ENCODE assay signal across 7 mouse cellular contexts in genomic region chr8:72177346-72177925, GRCm38 (mm10). TPM values are rescaled to one million over a fixed set of nuclear protein-coding genes. Genes with fewer than 3 reads are reported as not detected.
DNase-seq lines count a peak whose midpoint lies in the region; ATAC-seq lines count a peak whose summit lies in the region.

No protein-coding gene starts in this region.

- no peaks in the 10 kb centered on the region for H3K9me3 ChIP-seq in hindbrain, embryonic 16.5 days (ENCODE audit: control insufficient read depth, low read length)

- H3K36me3 ChIP-seq in hindbrain, embryonic 16.5 days (ENCODE audit: control insufficient read depth, insufficient read depth, low read length) = peaks cover 58% of the 10 kb centered on the region

- H3K4me2 ChIP-seq in hindbrain, embryonic 16.5 days (ENCODE audit: low read length) = no peak overlapping the region

- peak; percentile 67 to 93 for DNase-seq in adrenal gland, adult (ENCODE audit: inconsistent age in 2 of 2, low spot score in 1 of 2)
- peak; percentile 91 to 95 for DNase-seq in cerebellum, postnatal 10 days
- peak; percentile 47 to 64 for DNase-seq in frontal cortex, postnatal 25 days (ENCODE audit: low spot score in 2 of 2)
- DNase-seq in layer of hippocampus, postnatal 36 days = peak; percentile 67 to 75
- peak; percentile 65 for DNase-seq in right cerebral cortex, adult 18-20 months

- H3K4me3 ChIP-seq in hindbrain, embryonic 16.5 days (ENCODE audit: low read length) = no peak overlapping the region

- peak; percentile 43 for ATAC-seq in hindbrain, embryonic 16.5 days
- peak; percentile 95 for ATAC-seq in megakaryocyte progenitor cell, adult 5-6 weeks (replicated peaks; ENCODE audit: poor library complexity)

- WGBS in hindbrain, embryonic 16.5 days = 65% methylated on average over 5 of the region's 5 CpGs

- no peak overlapping the region for H3K27ac ChIP-seq in hindbrain, embryonic 16.5 days (ENCODE audit: low read depth, low read length)

- H3K4me1 ChIP-seq in hindbrain, embryonic 16.5 days (ENCODE audit: control insufficient read depth, insufficient read depth, low read depth, low read length) = no peaks in the 10 kb centered on the region

- H3K27me3 ChIP-seq in hindbrain, embryonic 16.5 days (replicated peaks; ENCODE audit: control insufficient read depth, insufficient read depth, low read length) = no peaks in the 10 kb centered on the region

- no peak overlapping the region for H3K9ac ChIP-seq in hindbrain, embryonic 16.5 days (ENCODE audit: low read depth, low read length)

RNA-seq across cellular contexts. Expression of gene Hsh2d, which starts 12.0 kb away (rescaled TPM):
- polyA plus RNA-seq in hindbrain, embryonic 16.5 days (2015; fragmentation: Nextera tagmentation; extraction: Ambion mirVana) = not detected in 2 replicates
- total RNA-seq in layer of hippocampus, postnatal 36 days (2021) = not detected
- total RNA-seq in megakaryocyte progenitor cell, adult 5-6 weeks (2015) = 6.6 and 8.7 TPM in 2 replicates
- 4.5 and 5.9 TPM in 2 replicates for total RNA-seq in megakaryocyte progenitor cell, adult 5-6 weeks (2017)

RNA-seq across cellular contexts. Expression of gene Rab8a, which starts 16.4 kb away (rescaled TPM):
- 84.3 and 87.7 TPM in 2 replicates for polyA plus RNA-seq in hindbrain, embryonic 16.5 days (2015; fragmentation: Nextera tagmentation; extraction: Ambion mirVana)
- total RNA-seq in layer of hippocampus, postnatal 36 days (2021) = 10 to 100 TPM; 39.2 to 41.7 TPM
- total RNA-seq in megakaryocyte progenitor cell, adult 5-6 weeks (2015) = 34.3 and 47.3 TPM in 2 replicates
- total RNA-seq in megakaryocyte progenitor cell, adult 5-6 weeks (2017) = 329 and 425 TPM in 2 replicates

RNA-seq across cellular contexts. Expression of gene Cib3, which starts 35.2 kb away (rescaled TPM):
- not detected in 2 replicates for polyA plus RNA-seq in hindbrain, embryonic 16.5 days (2015; fragmentation: Nextera tagmentation; extraction: Ambion mirVana)
- under 1 TPM in 1 of 2 experiments, not detected in 1; 0.48 TPM for total RNA-seq in layer of hippocampus, postnatal 36 days (2021)
- not detected in 2 replicates for total RNA-seq in megakaryocyte progenitor cell, adult 5-6 weeks (2015)
- total RNA-seq in megakaryocyte progenitor cell, adult 5-6 weeks (2017) = not detected in 2 replicates

RNA-seq across cellular contexts. Expression of gene Gm11034, which starts 36.0 kb away (rescaled TPM):
- not detected in 2 replicates for polyA plus RNA-seq in hindbrain, embryonic 16.5 days (2015; fragmentation: Nextera tagmentation; extraction: Ambion mirVana)
- not detected for total RNA-seq in layer of hippocampus, postnatal 36 days (2021)
- not detected in 2 replicates for total RNA-seq in megakaryocyte progenitor cell, adult 5-6 weeks (2015)
- not detected in 2 replicates for total RNA-seq in megakaryocyte progenitor cell, adult 5-6 weeks (2017)

RNA-seq across cellular contexts. Expression of gene Fam32a, which starts 42.1 kb away (rescaled TPM):
- 95.0 and 98.2 TPM in 2 replicates for polyA plus RNA-seq in hindbrain, embryonic 16.5 days (2015; fragmentation: Nextera tagmentation; extraction: Ambion mirVana)
- total RNA-seq in layer of hippocampus, postnatal 36 days (2021) = 10 to 100 TPM; 59.4 to 64.2 TPM
- 40.5 and 44.9 TPM in 2 replicates for total RNA-seq in megakaryocyte progenitor cell, adult 5-6 weeks (2015)
- total RNA-seq in megakaryocyte progenitor cell, adult 5-6 weeks (2017) = 37.5 and 39.1 TPM in 2 replicates

Comparison
In these comparisons a context has a peak if more than half of its experiments do, and no peak if none do; other contexts are left out.
1. RNA of gene Hsh2d, which starts 12.0 kb away (total RNA-seq): 4.5 to 8.7 TPM in megakaryocyte progenitor cell, adult 5-6 weeks; not detected in layer of hippocampus, postnatal 36 days; every median in the first group is over 4 times any median in the second.
2. Peak in every context shown above with its lines, with median percentiles within 50 percentile points of each other: DNase-seq.